Mouse (Mus musculus) heart, adult 2 months (tissue): ENCODE data around the gene Cd40lg. TPM values are rescaled to one million over a fixed set of nuclear protein-coding genes. Genes with fewer than 3 reads are reported as not detected.

Source experiments
- DNase-seq, 2 experiments: peaks; one replicate each; pipeline ENCODE4 v3.0.0; 2021
- H3K27ac ChIP-seq: fragments of 200-600 bp; 2 replicates; pipeline ENCODE4 v1.8.1; 2022
- H3K27me3 ChIP-seq: fragments of 200-500 bp; 2 replicates; pipeline ENCODE4 v1.6.1; 2012; ENCODE audit warnings: mild to moderate bottlenecking, low read length, inconsistent platforms, mixed read lengths; ENCODE audit not compliant: control insufficient read depth, insufficient read depth
- H3K36me3 ChIP-seq: fragments of 200-500 bp; 2 replicates; pipeline ENCODE4 v1.6.1; 2012; ENCODE audit warnings: low read length, inconsistent platforms; ENCODE audit not compliant: control insufficient read depth, insufficient read depth
- H3K4me1 ChIP-seq: fragments of 200-500 bp; 2 replicates; pipeline ENCODE4 v1.6.1; 2011; ENCODE audit warnings: low read length; ENCODE audit not compliant: control insufficient read depth, insufficient read depth
- H3K4me3 ChIP-seq: fragments of 200-600 bp; 2 replicates; pipeline ENCODE4 v1.8.1; 2022
- H3K79me2 ChIP-seq: fragments of 200-500 bp; replicated peaks from 2 replicates; pipeline ENCODE4 v1.6.1; 2012; ENCODE audit warnings: mild to moderate bottlenecking, inconsistent platforms, low read length, moderate library complexity, mixed read lengths; ENCODE audit not compliant: control insufficient read depth, insufficient read depth
- H3K9ac ChIP-seq: fragments of 200-500 bp; 2 replicates; pipeline ENCODE4 v1.6.1; 2012; ENCODE audit warnings: low read depth, mild to moderate bottlenecking, control low read depth, inconsistent platforms, low read length, mixed read lengths
- CTCF ChIP-seq: fragments of 200-600 bp; IDR thresholded peaks from 2 replicates; pipeline ENCODE4 v1.8.1; 2022; ENCODE audit warnings: antibody characterized with exemption, mild to moderate bottlenecking, moderate library complexity
- EP300 ChIP-seq: fragments of 200-500 bp; IDR thresholded peaks from 2 replicates; pipeline ENCODE4 v1.6.1; 2011; ENCODE audit warnings: low read depth, low read length, control low read depth; ENCODE audit not compliant: insufficient read depth
- POLR2A ChIP-seq: fragments of 200-500 bp; IDR thresholded peaks from 2 replicates; pipeline ENCODE4 v1.6.1; 2011; ENCODE audit warnings: mild to moderate bottlenecking, low read depth, low read length, control low read depth; ENCODE audit not compliant: insufficient read depth
- WGBS: fragments of 180-500 bp; shearing (Covaris S2); methylation state at CpG from one replicate; pipeline ENCODE4 v1.1.7; 2018; 5-methylcytosine and 5-hydroxymethylcytosine counted together
- intact Hi-C: fragments of 180-260 bp; cut with DNase I; formaldehyde crosslinking; loops from one replicate; pipeline ENCODE4 v1.15.1; 2025
- polyA plus RNA-seq: library from polyadenylated mRNA; depleted of rRNA; stranded (reverse); fragments of >200 nt; gene quantifications from 2 replicates; pipeline ENCODE4 v1.2.3, GENCODE M21; 2012
- total RNA-seq, 2 experiments: library from RNA; stranded (reverse); gene quantifications; 2 replicates each; pipeline ENCODE4 v1.2.3; 2021

Cd40lg gene
- total and polyA plus RNA-seq, 3 experiments = 0.12 TPM; not detected in 2

GRCm38 (mm10) chrX:57215495-57215894 is 3.6 kb downstream of the Cd40lg start:
- WGBS = 83% methylated on average over 4 of the region's 4 CpGs
- Histone ChIP-seq H3K4me1 (no peaks in the 10 kb centered on the region), H3K36me3 (no peaks in the 10 kb centered on the region), H3K27ac (no peak overlapping the region), H3K4me3 (no peak overlapping the region), H3K79me2 (no peaks in the 10 kb centered on the region), H3K27me3 (no peaks in the 10 kb centered on the region), H3K9ac (no peak overlapping the region)
- intact Hi-C loops = no loop called here
- no peak for TF ChIP-seq EP300
- no peak for TF ChIP-seq CTCF
- no peak for TF ChIP-seq POLR2A
- no peak for DNase-seq

- intact Hi-C loops = no loop called here
- no peak for DNase-seq
- no peaks in the 10 kb centered on the region for H3K27me3 ChIP-seq
- no peaks in the 10 kb centered on the region for H3K79me2 ChIP-seq
- H3K4me1 ChIP-seq = no peaks in the 10 kb centered on the region
- TF ChIP-seq POLR2A (no peak), CTCF (no peak), EP300 (no peak)
- H3K9ac ChIP-seq = no peak overlapping the region
- H3K4me3 ChIP-seq = no peak overlapping the region
- WGBS = 65% methylated on average over 5 of the region's 5 CpGs
- no peak overlapping the region for H3K27ac ChIP-seq
- H3K36me3 ChIP-seq = no peaks in the 10 kb centered on the region
These were observed 4.3 kb downstream of the Cd40lg start for GRCm38 (mm10) chrX:57216271-57216670.

- H3K4me3 ChIP-seq = no peak overlapping the region
- 92% methylated on average over 5 of the region's 5 CpGs for WGBS
- H3K4me1 ChIP-seq = no peaks in the 10 kb centered on the region
- H3K27me3 ChIP-seq = no peaks in the 10 kb centered on the region
- DNase-seq = no peak
- no peak overlapping the region for H3K27ac ChIP-seq
- no peak overlapping the region for H3K9ac ChIP-seq
- intact Hi-C loops = no loop called here
- no peaks in the 10 kb centered on the region for H3K36me3 ChIP-seq
- no peaks in the 10 kb centered on the region for H3K79me2 ChIP-seq
- no peak for TF ChIP-seq CTCF
- no peak for TF ChIP-seq EP300
- TF ChIP-seq POLR2A = no peak
These were observed 7.6 kb downstream of the Cd40lg start for GRCm38 (mm10) chrX:57219563-57219962.

GRCm38 (mm10) chrX:57221881-57222280 is 9.9 kb downstream of the Cd40lg start:
- 63% methylated on average over 3 of the region's 3 CpGs for WGBS
- DNase-seq = no peak
- Histone ChIP-seq H3K4me1 (no peaks in the 10 kb centered on the region), H3K79me2 (no peaks in the 10 kb centered on the region), H3K27me3 (no peaks in the 10 kb centered on the region), H3K36me3 (no peaks in the 10 kb centered on the region), H3K4me3 (no peak overlapping the region), H3K9ac (no peak overlapping the region), H3K27ac (no peak overlapping the region)
- intact Hi-C loops = no loop called here
- TF ChIP-seq CTCF = no peak
- no peak for TF ChIP-seq EP300

GRCm38 (mm10) chrX:57223301-57223700 is 11.4 kb downstream of the Cd40lg start:
- WGBS = 70% methylated on average over 10 of the region's 10 CpGs
- H3K27me3 ChIP-seq = no peaks in the 10 kb centered on the region
- H3K4me3 ChIP-seq = no peak overlapping the region
- intact Hi-C loops = no loop called here
- peak in 1 of 2 experiments; percentile 19 for DNase-seq
- no peaks in the 10 kb centered on the region for H3K79me2 ChIP-seq
- TF ChIP-seq EP300 = no peak
- TF ChIP-seq POLR2A = no peak
- TF ChIP-seq CTCF = no peak
- H3K9ac ChIP-seq = no peak overlapping the region
- H3K27ac ChIP-seq = no peak overlapping the region
- H3K4me1 ChIP-seq = no peaks in the 10 kb centered on the region
- no peaks in the 10 kb centered on the region for H3K36me3 ChIP-seq

- Histone ChIP-seq H3K27me3 (no peaks in the 10 kb centered on the region), H3K36me3 (no peaks in the 10 kb centered on the region), H3K27ac (no peak overlapping the region), H3K4me3 (no peak overlapping the region), H3K9ac (no peak overlapping the region), H3K79me2 (no peaks in the 10 kb centered on the region), H3K4me1 (no peaks in the 10 kb centered on the region)
- no peak for DNase-seq
- intact Hi-C loops = no loop called here
- 63% methylated on average over 2 of the region's 2 CpGs for WGBS
- TF ChIP-seq CTCF (no peak), EP300 (no peak)
These were observed 16.2 kb downstream of the Cd40lg start for GRCm38 (mm10) chrX:57228178-57228577.
